Mouse (Mus musculus): ENCODE measurements around the gene Tiam1.

Gene Tiam1

DNA sequence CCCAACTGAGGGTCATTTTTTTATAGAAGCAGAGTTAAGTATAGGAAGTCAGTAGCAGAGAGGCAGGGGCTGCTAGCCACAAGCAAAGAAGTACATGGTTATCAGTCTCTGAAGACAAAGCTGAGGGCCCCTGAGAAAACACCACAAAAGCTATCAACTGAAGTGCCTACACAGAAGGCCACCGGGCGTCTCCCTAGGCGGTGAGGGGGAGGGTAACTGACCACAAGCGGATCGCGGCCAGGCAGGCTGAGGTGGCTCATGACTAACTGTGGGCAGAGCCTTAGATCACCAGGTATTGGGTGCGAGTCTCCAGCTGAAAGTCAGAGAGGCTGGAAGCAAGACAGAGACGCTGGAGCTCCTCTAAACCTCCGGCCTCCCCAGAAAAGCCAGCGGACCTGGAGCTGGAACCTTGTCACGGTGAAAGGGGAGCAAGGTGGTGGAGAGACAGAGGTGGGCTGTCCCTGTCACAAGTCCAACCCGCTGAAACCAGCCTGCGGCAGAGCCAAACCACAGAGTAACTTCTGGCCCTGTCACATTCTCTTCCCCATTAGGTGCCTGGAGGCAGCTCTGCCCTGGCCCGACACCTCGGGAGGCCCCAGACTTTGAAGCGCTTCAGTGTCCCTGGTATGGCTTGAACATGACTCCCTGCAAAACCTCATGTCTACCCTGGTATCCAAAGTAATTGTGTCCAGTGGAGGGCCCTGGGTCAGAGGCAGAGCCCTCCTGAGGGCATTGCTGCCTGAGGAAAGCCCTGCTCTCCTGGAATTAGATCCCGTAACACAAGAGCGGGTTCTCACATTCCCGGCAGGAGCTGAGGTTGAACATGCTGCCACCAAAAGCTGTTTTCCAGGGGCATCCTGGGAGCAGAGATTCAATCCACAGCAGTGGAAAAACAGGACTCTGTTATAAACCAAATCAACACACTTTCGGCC, 271.3 kb downstream of the Tiam1 start:
- DNase-seq, result peak; percentile 20 to 30

DNA sequence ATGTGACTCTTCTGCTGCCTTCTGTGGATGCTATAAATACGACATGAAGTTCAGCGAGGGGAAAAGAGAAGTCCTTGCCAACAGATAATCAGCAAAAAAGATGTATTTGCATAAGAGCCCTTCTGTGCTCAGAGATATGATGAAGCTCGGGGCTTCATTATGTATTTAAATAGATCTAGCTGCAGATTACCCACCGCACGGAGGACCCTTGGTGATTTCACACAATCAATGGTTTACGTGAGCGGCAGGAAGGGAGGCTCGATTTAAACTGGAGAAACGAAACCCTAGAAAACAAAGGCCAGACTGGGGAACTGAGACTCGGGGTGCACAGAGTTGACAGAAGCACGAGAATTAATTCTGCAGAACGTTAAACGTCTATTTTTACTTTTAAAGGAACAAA, 272.2 kb downstream of the Tiam1 start:
- peak; percentile 28 to 33 for DNase-seq

DNA sequence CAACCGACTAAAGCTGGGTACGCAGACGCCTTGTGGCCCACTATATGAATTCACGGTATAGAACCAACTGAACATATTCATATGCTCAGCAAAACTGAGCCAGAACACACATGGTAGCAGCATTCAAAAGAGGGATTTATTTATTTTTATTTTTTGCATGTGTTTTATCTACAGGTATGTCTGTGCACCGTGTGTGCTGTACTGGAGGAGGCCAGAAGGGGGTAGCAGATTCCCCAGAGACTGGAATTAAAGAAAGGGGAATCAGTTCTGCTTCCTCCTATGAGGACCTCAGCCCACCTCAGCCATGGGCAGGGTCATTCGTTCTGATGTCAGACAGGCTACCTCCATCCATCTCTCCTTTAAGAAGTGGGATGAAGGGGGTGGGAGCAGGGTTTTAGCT, 273.5 kb downstream of the Tiam1 start:
- DNase-seq, result peak; percentile 35 to 38

DNA sequence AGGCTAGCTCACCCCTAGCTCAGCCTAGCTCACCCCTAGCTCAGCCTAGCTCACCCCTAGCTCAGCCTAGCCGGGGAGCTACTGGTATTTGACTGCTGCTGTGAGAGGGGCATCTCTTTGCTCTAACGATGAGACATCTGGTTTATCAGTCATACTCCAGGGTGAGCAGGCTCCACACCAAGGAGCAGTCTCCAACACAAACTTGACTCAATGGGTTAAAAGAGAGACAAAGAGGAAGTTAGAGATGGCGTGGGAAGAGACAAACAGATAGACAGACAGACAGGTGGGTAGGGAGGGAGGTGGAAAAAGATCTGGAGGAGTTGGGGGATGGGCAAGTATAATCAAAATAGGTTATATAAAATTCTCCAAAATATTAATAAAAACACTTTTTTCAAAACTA, 275.1 kb downstream of the Tiam1 start:
- no peak for DNase-seq

DNA sequence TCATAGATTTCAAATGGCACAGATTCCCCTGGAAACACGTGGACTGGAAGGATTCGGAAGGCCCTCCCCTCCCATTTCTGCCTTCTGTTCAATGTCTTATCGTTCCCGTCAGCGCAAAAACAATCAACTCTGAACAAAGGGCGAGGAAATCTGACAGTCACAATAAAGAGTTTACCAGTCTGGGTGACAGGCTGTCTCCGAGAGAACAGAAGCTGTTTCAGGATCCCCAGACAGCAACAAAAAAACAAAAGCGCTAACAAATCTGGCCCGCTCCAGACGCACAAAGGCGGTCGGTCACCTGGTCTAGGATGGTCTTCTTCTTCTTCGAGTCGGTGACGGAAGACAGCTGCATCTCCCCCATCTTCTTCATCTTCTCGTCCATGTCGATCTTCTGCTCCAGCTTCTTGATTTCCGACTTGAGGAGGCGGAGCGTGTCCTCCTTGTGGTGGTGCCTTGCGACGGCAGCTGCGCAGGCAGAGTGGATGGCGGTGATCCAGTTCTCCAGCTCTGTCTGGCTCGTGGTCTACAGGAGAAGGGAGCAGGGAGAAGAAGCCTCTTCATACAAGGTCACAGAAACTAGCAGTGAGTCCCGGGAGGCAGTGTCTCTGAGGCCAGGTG, 276.2 kb downstream of the Tiam1 start:
- DNase-seq, result no peak

DNA sequence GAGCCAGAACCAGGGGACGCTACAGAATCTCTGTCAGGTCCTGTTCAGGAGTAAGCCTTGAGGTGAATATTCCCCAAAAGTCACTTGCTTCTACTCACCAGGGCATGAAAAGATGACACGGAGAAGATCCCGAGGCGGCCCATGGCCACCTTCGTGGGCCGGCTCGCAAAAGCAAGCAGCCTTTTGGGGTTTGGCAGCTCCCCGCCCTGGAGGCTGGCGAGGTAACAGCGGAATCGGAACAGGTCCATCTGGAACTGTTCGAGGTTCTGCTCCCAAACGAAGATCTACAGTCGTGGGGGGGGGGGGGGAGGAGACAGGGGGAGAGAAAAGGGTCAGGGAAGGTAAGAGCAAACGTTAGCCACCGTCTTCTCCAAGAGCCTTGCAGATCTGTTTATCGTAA, 278.4 kb downstream of the Tiam1 start:
- no peak for DNase-seq

DNA sequence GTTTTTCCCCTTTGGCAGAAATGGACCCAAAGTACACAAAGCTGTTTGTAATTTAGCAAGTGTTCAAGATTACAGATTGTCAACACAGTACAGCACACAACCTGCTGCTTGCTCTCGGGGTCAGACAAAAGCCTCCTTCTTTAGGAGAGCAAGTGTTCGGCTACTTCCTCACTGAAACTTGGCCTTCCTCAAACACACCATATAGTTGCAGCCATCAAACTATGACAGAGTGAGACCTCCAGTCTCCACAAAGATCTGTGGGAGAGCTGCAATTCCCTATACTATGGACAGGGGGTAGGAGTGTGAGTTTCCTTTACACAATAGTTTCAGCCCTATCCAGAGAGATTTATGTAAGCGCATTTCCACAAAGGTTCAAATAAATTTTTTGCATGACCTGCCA, 278.9 kb downstream of the Tiam1 start:
- no peak for DNase-seq

DNA sequence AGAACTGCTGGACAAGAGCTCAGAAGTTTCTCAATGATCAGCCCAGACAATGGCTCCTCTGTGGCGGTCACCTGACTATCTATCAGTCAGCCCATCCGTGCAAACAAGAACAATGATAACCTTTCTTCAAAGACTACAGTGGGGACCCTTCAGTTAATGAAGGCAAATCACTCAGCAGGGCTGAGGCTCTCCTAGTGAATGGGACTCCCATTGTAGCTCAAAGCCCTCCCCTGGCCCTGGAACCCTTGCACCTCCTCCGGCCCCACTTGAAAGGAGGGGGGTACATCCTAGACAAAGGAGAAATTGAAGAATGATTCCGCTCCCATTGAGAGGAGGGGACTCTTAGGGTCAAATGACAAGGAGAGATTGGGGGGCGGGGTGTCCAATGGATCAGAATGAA, 280.3 kb downstream of the Tiam1 start:
- no peak for DNase-seq

DNA sequence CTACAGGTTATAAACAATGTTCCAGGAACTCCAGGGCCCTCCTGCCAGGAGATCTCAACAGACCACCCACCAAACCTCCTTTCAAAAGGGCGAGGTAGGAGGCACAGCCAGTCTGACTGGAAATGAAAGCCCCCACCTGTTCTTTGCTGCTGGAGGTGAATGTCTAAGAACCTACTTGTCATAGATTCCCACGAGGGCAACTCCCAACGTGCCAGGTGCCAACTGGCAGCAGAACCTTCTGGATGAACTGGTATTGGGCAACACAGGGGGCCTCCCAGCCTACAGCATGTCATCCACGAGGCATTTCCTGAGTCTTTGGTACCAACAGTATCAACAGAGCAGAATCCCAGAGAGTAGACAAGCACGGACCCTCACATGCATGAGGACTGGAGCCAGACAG, 282.0 kb downstream of the Tiam1 start:
- DNase-seq, result no peak

DNA sequence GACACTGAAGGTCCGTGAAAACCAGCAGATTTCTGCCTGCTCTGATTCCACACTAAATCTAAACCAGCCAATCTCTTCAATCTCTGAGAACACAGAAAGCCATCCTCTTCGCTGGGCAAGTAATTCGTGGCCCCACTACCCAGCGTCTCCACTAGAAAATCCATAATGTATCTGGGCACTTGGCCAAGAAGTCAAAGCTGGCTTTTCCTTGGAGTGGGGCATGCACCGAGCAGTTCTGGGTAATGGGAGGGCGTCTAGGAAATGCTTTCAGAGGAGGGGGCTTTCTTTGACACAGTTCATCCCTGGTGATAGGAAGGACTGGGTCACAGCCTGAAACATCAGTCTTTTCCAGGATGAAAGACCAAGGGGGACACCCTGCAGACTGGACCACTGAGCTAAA, 282.9 kb downstream of the Tiam1 start:
- DNase-seq, result no peak

DNA sequence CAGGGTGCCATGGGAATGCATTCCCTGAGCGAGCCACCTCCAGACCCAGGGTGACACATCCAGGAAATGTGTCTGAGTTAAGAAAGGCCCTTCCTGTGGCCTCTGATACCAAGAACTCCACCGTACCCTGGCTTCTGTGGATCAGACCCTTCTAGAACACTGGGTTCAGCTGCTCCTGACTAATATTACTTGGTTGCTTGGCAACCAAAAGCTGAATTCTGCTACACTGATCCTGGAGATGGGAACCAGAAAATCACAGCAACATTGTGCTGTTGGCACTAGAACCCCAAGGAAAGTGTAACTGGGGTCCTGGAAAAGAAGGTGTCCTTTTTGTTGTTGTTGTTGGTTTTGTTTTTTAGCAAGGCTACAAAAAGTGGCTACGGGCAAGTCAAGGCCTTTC, 285.9 kb downstream of the Tiam1 start:
- no peak for DNase-seq

DNA sequence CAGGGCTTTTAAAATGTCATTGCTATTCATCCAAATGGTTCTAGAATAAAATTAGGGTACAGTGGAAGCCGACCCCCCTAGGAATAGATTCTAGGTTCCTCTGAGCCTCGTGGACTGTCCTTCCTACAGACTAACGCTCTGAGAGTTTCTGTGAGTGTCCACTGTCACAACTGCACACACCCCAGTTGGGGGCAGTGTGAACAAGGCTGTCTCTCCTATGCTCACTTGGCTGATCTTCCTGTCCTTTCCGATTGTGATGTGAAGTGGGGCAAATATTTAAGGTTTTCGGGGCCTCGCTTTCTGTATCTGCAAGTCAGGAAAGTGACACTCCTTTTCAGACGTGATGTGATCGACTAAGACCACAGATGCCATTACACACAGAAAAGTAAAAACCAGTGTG, 288.8 kb downstream of the Tiam1 start:
- DNase-seq, result no peak

DNA sequence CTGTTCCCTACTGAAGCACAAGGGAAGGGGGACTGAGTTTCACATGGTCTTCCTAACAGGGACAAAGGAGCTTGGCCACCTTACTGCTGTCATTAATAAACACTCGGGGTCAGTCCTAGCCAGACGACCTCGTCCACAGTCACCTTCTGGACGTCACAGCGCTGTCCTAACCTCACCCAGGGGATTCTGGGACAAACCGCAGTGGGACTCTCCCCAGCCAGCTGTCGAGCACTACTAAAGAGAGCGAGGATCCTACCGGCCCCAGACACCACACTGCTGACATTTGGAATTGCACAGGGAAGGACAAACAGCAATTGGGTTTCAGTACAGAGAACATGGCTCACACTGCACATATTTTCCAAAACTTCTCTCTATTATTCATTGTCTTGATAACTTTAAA, 292.2 kb downstream of the Tiam1 start:
- no peak for DNase-seq

DNA sequence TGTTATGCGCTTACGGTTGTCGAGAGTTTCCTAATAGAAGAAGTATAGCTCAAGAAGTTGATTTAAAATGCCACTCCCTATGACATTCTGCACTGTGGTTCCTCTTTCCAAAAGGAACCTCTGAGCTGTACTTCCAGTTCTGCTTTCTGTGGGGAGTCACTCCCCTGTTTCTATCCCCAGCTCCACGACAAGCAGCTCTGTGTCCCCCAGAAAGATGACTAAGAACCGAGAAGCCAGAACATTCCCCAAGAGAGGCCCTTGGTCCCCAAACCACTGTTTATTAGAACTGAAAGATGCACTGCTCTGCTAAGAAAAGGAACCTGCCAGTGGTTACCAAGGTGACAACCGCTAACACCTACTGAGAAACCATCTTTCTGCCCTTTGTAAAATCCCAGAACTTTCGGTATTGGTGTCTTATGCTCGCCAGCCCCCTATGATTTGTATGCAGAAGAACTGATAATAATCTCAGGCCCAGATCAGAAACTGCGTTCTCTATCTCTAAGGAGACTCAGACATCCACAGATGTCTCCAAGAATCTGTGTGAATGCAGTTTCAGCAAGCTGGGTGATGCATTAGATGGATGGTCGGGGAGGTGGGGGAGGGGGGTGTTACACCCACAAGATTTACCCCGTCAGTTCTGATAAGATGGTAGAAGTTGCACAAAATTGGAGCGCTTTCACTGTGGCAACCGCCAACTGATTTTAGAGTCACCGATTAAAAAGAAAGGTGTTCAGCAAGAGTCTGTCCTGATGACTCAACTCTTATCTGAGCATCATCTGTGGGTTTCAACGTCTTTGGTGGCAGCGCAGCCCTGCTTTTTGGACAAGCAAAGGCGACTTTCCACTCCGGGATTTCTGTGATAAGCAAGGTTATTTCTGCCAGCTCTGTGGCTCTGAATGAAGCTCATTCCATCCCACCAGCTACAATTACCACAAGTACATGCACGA, 294.6 kb downstream of the Tiam1 start:
- peak; percentile 11 to 20 for DNase-seq

DNA sequence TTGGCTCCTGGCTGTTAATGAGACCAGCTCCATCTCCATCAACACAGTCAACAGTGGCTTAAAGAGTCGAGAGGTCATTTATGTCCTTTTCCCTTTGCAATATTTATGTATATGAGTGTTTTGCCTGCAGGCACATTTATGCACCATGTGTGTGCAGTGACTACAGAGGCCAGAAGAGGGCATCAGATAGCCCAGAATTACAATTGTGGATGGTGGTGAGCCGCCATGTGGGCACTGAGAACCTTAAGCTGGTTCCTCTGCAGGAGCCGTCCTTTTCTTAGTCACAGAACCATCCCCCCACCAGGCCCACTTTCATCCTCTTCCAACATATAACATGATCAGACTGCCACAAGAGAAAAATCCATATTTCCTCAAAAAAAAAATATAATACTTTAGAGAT, 295.4 kb downstream of the Tiam1 start:
- no peak for DNase-seq

DNA sequence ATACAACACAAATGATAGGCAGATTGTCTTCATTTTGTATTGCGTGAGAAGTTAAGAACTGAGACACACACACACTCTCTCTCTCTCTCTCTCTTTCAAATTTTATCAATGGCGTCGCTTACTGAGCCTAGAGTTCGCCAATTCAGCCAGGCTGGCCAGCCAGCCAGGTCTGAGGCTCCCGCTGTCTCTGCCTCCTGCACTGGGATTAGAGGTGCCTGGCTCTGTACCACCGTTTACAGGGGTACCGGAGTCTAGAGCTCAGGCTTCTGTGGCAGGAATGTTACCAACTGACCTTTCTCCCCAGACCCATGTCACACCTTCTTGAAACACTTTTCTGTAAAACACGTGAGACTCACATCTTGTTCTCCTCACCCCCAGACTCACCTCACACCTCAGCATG, 298.1 kb downstream of the Tiam1 start:
- DNase-seq, result no peak

DNA sequence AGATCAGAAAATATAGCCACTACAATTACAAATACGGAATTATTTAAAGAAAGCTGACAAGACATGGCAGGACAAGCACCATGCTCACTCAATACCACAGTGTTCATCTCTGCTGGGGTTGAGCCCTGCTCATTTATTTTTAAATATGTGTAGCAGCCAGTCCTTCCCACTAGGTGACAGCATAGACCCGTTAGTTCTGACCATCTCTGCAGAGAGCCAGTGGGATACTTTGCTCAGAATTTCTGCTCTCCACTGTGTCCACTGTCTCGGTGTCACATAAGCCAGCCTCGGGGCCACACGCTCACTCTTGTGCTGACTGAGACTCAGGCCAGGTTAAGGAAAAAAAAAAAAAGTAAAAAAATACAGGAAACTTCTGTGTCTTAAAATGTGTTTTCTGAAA, 299.0 kb downstream of the Tiam1 start:
- peak; percentile 60 to 64 for DNase-seq

DNA sequence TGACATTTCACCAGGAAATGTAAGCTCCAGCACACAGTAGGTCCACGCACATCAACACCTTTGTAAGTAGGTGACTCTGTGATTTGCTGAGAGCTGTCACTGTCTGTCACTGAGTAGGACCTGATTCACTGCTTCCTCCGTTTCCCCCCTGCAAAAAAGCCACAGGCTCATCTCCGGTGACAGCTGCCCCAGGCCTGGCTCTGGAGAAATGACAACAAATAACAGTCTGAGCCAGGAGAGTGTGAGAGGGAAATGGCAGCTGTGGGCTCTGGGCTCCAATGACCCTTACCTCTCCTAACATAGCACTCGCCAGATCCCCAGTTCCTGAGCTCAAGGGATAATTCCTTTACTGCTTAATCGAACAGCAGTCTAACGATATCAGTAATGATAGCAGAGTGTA, 301.7 kb downstream of the Tiam1 start:
- no peak for DNase-seq

DNA sequence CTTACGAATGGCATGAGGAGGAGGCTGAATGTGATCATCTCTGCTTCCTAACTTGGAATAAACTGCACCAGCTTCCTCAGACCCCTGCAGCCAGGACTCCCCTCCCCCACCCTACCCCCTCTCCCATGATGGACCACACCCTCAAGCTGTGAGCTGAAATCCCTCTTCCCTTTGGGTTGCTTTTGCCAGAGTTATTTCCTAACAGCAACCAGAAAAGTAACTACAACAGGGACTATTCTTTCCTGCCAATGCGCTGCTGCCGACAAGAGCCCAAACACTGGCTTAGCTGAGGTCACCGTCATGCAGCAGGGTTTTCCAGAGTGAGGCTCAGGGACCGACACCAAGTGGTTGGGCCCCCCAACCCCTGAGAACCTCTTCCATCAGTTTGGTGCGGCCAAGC, 303.2 kb downstream of the Tiam1 start:
- DNase-seq, result no peak

DNA sequence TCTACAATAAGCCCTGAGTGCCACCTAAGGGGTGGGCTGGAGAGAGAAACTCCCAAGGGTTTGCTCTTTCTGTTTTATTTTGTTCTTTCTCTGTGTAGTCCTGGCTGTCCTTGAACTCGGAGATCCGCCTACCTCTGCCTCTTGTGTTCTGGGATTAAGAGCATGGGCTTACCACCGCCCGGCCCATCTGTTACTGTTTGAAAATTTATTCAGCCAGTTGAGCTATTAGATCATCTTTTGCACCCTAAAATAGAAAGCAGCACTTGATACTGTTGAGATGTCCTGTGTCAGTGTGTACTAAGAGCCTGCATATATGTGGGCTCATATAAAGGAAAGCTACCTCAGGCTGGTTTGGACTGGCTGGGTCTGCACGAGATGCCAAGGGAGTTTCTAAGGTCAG, 303.7 kb downstream of the Tiam1 start:
- no peak for DNase-seq

DNA sequence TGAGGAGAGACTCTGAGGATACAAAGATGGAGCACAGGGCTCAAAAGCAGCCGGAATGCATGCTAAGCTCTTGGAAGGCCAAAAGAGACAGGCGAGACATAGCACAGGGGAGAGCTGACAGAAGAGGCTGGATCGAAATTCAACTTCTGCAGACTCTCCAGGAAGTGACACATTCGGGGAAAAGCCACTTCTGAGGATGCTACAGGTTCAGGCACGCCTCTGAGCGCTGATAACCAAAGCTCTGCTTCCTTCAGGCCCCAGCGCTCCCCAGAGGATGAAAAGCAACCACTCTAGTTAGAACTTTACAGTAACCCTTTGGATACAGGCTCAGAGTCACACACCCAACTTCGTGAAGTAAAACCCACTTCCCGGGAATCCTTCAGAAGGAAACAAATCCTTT, 306.5 kb downstream of the Tiam1 start:
- DNase-seq, result no peak

DNA sequence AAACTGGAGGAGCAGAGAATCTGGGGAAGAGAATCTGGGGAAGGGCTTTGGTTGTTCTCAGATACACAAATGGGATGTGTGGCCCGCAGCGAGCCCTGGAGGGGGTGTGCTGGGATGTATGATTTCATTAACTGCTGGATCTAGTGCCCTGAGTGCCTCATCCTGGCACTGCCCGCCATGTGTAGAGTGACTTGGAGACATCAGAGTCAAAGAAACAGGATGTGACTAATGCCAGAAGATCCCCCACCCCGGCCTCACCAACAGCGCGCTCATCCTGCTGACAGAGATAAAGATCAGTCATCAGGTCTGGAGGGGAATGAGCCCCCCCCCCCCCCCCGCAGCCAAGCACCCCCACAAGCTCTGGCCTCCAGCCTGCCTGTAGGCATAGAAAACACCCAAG, 308.0 kb downstream of the Tiam1 start:
- no peak for DNase-seq

DNA sequence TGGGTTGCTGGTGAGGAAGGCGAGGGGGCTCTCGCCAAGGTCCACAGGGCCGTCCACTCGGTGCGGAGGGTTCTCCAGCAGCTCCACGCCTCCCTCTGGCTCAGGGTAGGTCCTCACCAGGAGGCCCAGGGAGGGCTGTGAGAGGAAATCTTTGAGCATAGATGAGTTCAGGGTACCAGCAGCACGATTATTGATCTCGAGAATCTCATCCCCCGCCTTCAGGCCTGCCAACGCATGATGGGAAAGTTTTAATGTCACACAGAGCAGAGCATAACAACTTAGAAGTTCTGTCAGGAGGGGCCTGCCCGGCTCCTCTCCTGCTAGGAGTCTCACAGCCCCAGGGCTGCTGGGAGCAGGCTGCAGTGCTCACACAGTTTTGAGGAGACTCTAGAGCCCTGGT, 310.6 kb downstream of the Tiam1 start:
- no peak for DNase-seq

DNA sequence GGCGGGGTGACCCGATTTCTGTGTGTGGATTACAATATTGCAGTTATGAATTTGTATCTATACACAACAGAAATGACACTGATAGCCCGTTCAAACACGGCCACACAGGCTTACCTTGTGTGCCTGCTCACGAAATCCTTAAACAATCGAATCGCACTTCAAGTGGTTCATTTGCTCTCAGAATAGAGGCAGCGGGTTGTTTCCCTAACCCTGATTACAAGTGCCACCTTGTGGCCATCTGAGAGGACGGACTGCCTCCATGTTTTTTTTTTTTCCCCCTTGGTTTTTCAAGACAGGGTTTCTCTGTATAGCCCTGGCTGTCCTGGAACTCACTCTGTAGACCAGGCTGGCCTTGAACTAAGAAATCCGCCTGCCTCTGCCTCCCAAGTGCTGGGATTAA, 312.4 kb downstream of the Tiam1 start:
- peak; percentile 12 to 23 for DNase-seq
